Mouse (Mus musculus): ENCODE results near the gene Kctd18. TPM values are rescaled to one million over a fixed set of nuclear protein-coding genes. Genes with fewer than 3 reads are reported as not detected.

Kctd18 gene
- polyA plus RNA-seq, 1 experiment, result 1.5 TPM

GRCm38 (mm10) chr1:57953586-57954375, 65.0 kb downstream of the Kctd18 start:
- H3K27ac ChIP-seq (ENCODE audit: insufficient read depth, low read depth, low read length), result no peak overlapping the region
- no peak overlapping the region for H3K4me3 ChIP-seq (ENCODE audit: low read depth, low read length)
- no peaks in the 10 kb centered on the region; the same call in 1 of the 2 replicates for H3K27me3 ChIP-seq (ENCODE audit: control insufficient read depth, insufficient read depth, low read length)
- H3K36me3 ChIP-seq (ENCODE audit: control insufficient read depth, insufficient read depth, low read length), result peaks cover 12% of the 10 kb centered on the region; the same call in 1 of the 2 replicates
- 85% methylated on average over 16 of the region's 16 CpGs for WGBS
- no peaks in the 10 kb centered on the region for H3K4me1 ChIP-seq (ENCODE audit: control insufficient read depth, insufficient read depth, insufficient read length, low read length)
- TF ChIP-seq CTCF (IDR thresholded peaks at IDR 0.05; ENCODE audit: extremely low read depth, insufficient read length, insufficient replicate concordance, low read depth, low read length) (no peak), POLR2A (IDR thresholded peaks at IDR 0.05; ENCODE audit: low read depth, low read length) (no peak)

GRCm38 (mm10) chr1:57952509-57952908, 66.2 kb downstream of the Kctd18 start:
- Histone ChIP-seq H3K4me3 (ENCODE audit: low read depth, low read length) (no peak overlapping the region), H3K27me3 (ENCODE audit: control insufficient read depth, insufficient read depth, low read length) (no peaks in the 10 kb centered on the region; the same call in 1 of the 2 replicates), H3K27ac (ENCODE audit: insufficient read depth, low read depth, low read length) (no peak overlapping the region), H3K4me1 (ENCODE audit: control insufficient read depth, insufficient read depth, insufficient read length, low read length) (no peaks in the 10 kb centered on the region), H3K36me3 (ENCODE audit: control insufficient read depth, insufficient read depth, low read length) (peaks cover 12% of the 10 kb centered on the region; the same call in 1 of the 2 replicates)
- WGBS, result 95% methylated on average over 4 of the region's 4 CpGs
- TF ChIP-seq POLR2A (IDR thresholded peaks at IDR 0.05; ENCODE audit: low read depth, low read length) (no peak), CTCF (IDR thresholded peaks at IDR 0.05; ENCODE audit: extremely low read depth, insufficient read length, insufficient replicate concordance, low read depth, low read length) (no peak)

GRCm38 (mm10) chr1:57949716-57950115, 69.0 kb downstream of the Kctd18 start:
- Histone ChIP-seq H3K4me3 (ENCODE audit: low read depth, low read length) (no peak overlapping the region), H3K27ac (ENCODE audit: insufficient read depth, low read depth, low read length) (no peak overlapping the region), H3K36me3 (ENCODE audit: control insufficient read depth, insufficient read depth, low read length) (peaks cover 8% of the 10 kb centered on the region; the same call in 1 of the 2 replicates), H3K4me1 (ENCODE audit: control insufficient read depth, insufficient read depth, insufficient read length, low read length) (no peaks in the 10 kb centered on the region), H3K27me3 (ENCODE audit: control insufficient read depth, insufficient read depth, low read length) (no peaks in the 10 kb centered on the region)
- no peak for TF ChIP-seq CTCF (IDR thresholded peaks at IDR 0.05; ENCODE audit: extremely low read depth, insufficient read length, insufficient replicate concordance, low read depth, low read length)
- no peak for TF ChIP-seq POLR2A (IDR thresholded peaks at IDR 0.05; ENCODE audit: low read depth, low read length)
- WGBS, result 81% methylated on average over 5 of the region's 5 CpGs

- no peaks in the 10 kb centered on the region for H3K4me1 ChIP-seq (ENCODE audit: control insufficient read depth, insufficient read depth, insufficient read length, low read length)
- no peaks in the 10 kb centered on the region for H3K27me3 ChIP-seq (ENCODE audit: control insufficient read depth, insufficient read depth, low read length)
- WGBS, result 2% methylated on average over 1 of the region's 1 CpGs
- no peak overlapping the region for H3K27ac ChIP-seq (ENCODE audit: insufficient read depth, low read depth, low read length)
- peaks cover 7% of the 10 kb centered on the region; the same call in 1 of the 2 replicates for H3K36me3 ChIP-seq (ENCODE audit: control insufficient read depth, insufficient read depth, low read length)
- TF ChIP-seq POLR2A (IDR thresholded peaks at IDR 0.05; ENCODE audit: low read depth, low read length), result no peak
- no peak for TF ChIP-seq CTCF (IDR thresholded peaks at IDR 0.05; ENCODE audit: extremely low read depth, insufficient read length, insufficient replicate concordance, low read depth, low read length)
- no peak overlapping the region for H3K4me3 ChIP-seq (ENCODE audit: low read depth, low read length)
These were observed 69.6 kb downstream of the Kctd18 start for GRCm38 (mm10) chr1:57949195-57949594.

- Histone ChIP-seq H3K27ac (ENCODE audit: insufficient read depth, low read depth, low read length) (no peak overlapping the region), H3K36me3 (ENCODE audit: control insufficient read depth, insufficient read depth, low read length) (peaks cover 7% of the 10 kb centered on the region; the same call in 1 of the 2 replicates), H3K4me1 (ENCODE audit: control insufficient read depth, insufficient read depth, insufficient read length, low read length) (no peaks in the 10 kb centered on the region), H3K27me3 (ENCODE audit: control insufficient read depth, insufficient read depth, low read length) (no peaks in the 10 kb centered on the region), H3K4me3 (ENCODE audit: low read depth, low read length) (no peak overlapping the region)
- no peak for TF ChIP-seq CTCF (IDR thresholded peaks at IDR 0.05; ENCODE audit: extremely low read depth, insufficient read length, insufficient replicate concordance, low read depth, low read length)
- no peak for TF ChIP-seq POLR2A (IDR thresholded peaks at IDR 0.05; ENCODE audit: low read depth, low read length)
- WGBS, result 28% methylated on average over 2 of the region's 2 CpGs
These were observed 71.0 kb downstream of the Kctd18 start for GRCm38 (mm10) chr1:57947552-57948347.

GRCm38 (mm10) chr1:57942215-57942614, 76.5 kb downstream of the Kctd18 start:
- 87% methylated on average over 6 of the region's 6 CpGs for WGBS
- no peaks in the 10 kb centered on the region for H3K4me1 ChIP-seq (ENCODE audit: control insufficient read depth, insufficient read depth, insufficient read length, low read length)
- TF ChIP-seq CTCF (IDR thresholded peaks at IDR 0.05; ENCODE audit: extremely low read depth, insufficient read length, insufficient replicate concordance, low read depth, low read length), result no peak
- no peak for TF ChIP-seq POLR2A (IDR thresholded peaks at IDR 0.05; ENCODE audit: low read depth, low read length)
- no peak overlapping the region for H3K4me3 ChIP-seq (ENCODE audit: low read depth, low read length)
- H3K27ac ChIP-seq (ENCODE audit: insufficient read depth, low read depth, low read length), result no peak overlapping the region
- no peaks in the 10 kb centered on the region for H3K27me3 ChIP-seq (ENCODE audit: control insufficient read depth, insufficient read depth, low read length)
- peaks cover 7% of the 10 kb centered on the region; the same call in 1 of the 2 replicates for H3K36me3 ChIP-seq (ENCODE audit: control insufficient read depth, insufficient read depth, low read length)

- no peaks in the 10 kb centered on the region for H3K27me3 ChIP-seq (ENCODE audit: control insufficient read depth, insufficient read depth, low read length)
- H3K4me1 ChIP-seq (ENCODE audit: control insufficient read depth, insufficient read depth, insufficient read length, low read length), result no peaks in the 10 kb centered on the region
- 76% methylated on average over 11 of the region's 11 CpGs for WGBS
- H3K4me3 ChIP-seq (ENCODE audit: low read depth, low read length), result no peak overlapping the region
- no peak overlapping the region for H3K27ac ChIP-seq (ENCODE audit: insufficient read depth, low read depth, low read length)
- H3K36me3 ChIP-seq (ENCODE audit: control insufficient read depth, insufficient read depth, low read length), result peaks cover 7% of the 10 kb centered on the region; the same call in 1 of the 2 replicates
- TF ChIP-seq CTCF (IDR thresholded peaks at IDR 0.05; ENCODE audit: extremely low read depth, insufficient read length, insufficient replicate concordance, low read depth, low read length) (no peak), POLR2A (IDR thresholded peaks at IDR 0.05; ENCODE audit: low read depth, low read length) (no peak)
These were observed 77.0 kb downstream of the Kctd18 start for GRCm38 (mm10) chr1:57941734-57942133.

Measured in small intestine, adult 2 months (tissue).